8 mouse cellular contexts compared by ENCODE assay signal in genomic region chr17:8807345-8807744, GRCm38 (mm10).
DNase-seq lines count a peak whose midpoint lies in the region; ATAC-seq and TF ChIP-seq lines count a peak whose summit lies in the region.

No protein-coding gene starts in this region.

- ATAC-seq in forebrain, embryonic 12.5 days (ENCODE audit: low FRiP score): no peak
- no peak for ATAC-seq in forebrain, embryonic 15.5 days (replicated peaks)
- no peak for ATAC-seq in midbrain, embryonic 14.5 days (ENCODE audit: low FRiP score, low TSS enrichment)
- ATAC-seq in midbrain, embryonic 13.5 days: no peak
- peak; percentile 75 for ATAC-seq in erythroblast, adult 5-6 weeks (replicated peaks; ENCODE audit: low FRiP score, poor library complexity, severe bottlenecking)
- ATAC-seq in stomach, postnatal 0 days (ENCODE audit: low FRiP score, low TSS enrichment): no peak

- 51% methylated on average over 3 of the region's 3 CpGs for WGBS in forebrain, embryonic 12.5 days
- 38% methylated on average over 3 of the region's 3 CpGs for WGBS in forebrain, embryonic 15.5 days
- WGBS in midbrain, embryonic 14.5 days: 52% methylated on average over 3 of the region's 3 CpGs
- WGBS in midbrain, embryonic 13.5 days: 46% methylated on average over 3 of the region's 3 CpGs
- 54% methylated on average over 3 of the region's 3 CpGs for WGBS in stomach, postnatal 0 days

- peak; percentile 71 for DNase-seq in midbrain, embryonic 14.5 days
- no peak for DNase-seq in stomach, postnatal 0 days (ENCODE audit: low spot score)
- no peak for DNase-seq in spleen, adult 18-20 months
- DNase-seq in layer of hippocampus, adult 9-11 months: no peak

- H3K4me2 ChIP-seq in forebrain, embryonic 12.5 days: no peak overlapping the region
- H3K4me2 ChIP-seq in forebrain, embryonic 15.5 days (replicated peaks): no peak overlapping the region
- H3K4me2 ChIP-seq in midbrain, embryonic 14.5 days (ENCODE audit: low read length): no peak overlapping the region
- no peak overlapping the region for H3K4me2 ChIP-seq in midbrain, embryonic 13.5 days (replicated peaks)
- H3K4me2 ChIP-seq in stomach, postnatal 0 days (replicated peaks; ENCODE audit: low read depth): no peak overlapping the region

- H3K4me3 ChIP-seq in forebrain, embryonic 12.5 days (replicated peaks): no peak overlapping the region
- no peak overlapping the region for H3K4me3 ChIP-seq in forebrain, embryonic 15.5 days
- no peak overlapping the region for H3K4me3 ChIP-seq in midbrain, embryonic 14.5 days (replicated peaks; ENCODE audit: low read depth, low read length)
- no peak overlapping the region for H3K4me3 ChIP-seq in midbrain, embryonic 13.5 days (replicated peaks)
- H3K4me3 ChIP-seq in stomach, postnatal 0 days (ENCODE audit: low read depth, low read length): no peak overlapping the region

- TF ChIP-seq EP300 in stomach, postnatal 0 days (optimal IDR thresholded peaks at IDR 0.05): no peak

- TF ChIP-seq CTCF in stomach, postnatal 0 days (IDR thresholded peaks at IDR 0.05; ENCODE audit: low read depth): peak; percentile 80

- no peak overlapping the region for H3K9ac ChIP-seq in forebrain, embryonic 12.5 days
- no peak overlapping the region for H3K9ac ChIP-seq in forebrain, embryonic 15.5 days (replicated peaks)
- no peak overlapping the region for H3K9ac ChIP-seq in midbrain, embryonic 14.5 days (replicated peaks; ENCODE audit: low read length)
- no peak overlapping the region for H3K9ac ChIP-seq in midbrain, embryonic 13.5 days (replicated peaks)
- H3K9ac ChIP-seq in stomach, postnatal 0 days (ENCODE audit: low read length): no peak overlapping the region

- H3K27ac ChIP-seq in forebrain, embryonic 12.5 days: 0 out of 2 replicates have a peak overlapping the region, but pooled peaks have one; percentile 26
- no peak overlapping the region for H3K27ac ChIP-seq in forebrain, embryonic 15.5 days (replicated peaks)
- H3K27ac ChIP-seq in midbrain, embryonic 14.5 days (replicated peaks; ENCODE audit: low read depth, low read length): no peak overlapping the region
- H3K27ac ChIP-seq in midbrain, embryonic 13.5 days: no peak overlapping the region
- H3K27ac ChIP-seq in stomach, postnatal 0 days (replicated peaks): no peak overlapping the region

- H3K27me3 ChIP-seq in forebrain, embryonic 12.5 days: peaks cover 24% of the 10 kb centered on the region
- H3K27me3 ChIP-seq in forebrain, embryonic 15.5 days: no peaks in the 10 kb centered on the region
- H3K27me3 ChIP-seq in midbrain, embryonic 14.5 days (ENCODE audit: control insufficient read depth, insufficient read depth, low read length): no peaks in the 10 kb centered on the region
- peaks cover 15% of the 10 kb centered on the region for H3K27me3 ChIP-seq in midbrain, embryonic 13.5 days
- no peaks in the 10 kb centered on the region for H3K27me3 ChIP-seq in stomach, postnatal 0 days (ENCODE audit: control insufficient read depth, insufficient read depth, low read length)

- no peaks in the 10 kb centered on the region for H3K9me3 ChIP-seq in forebrain, embryonic 12.5 days
- H3K9me3 ChIP-seq in forebrain, embryonic 15.5 days: no peaks in the 10 kb centered on the region
- no peaks in the 10 kb centered on the region for H3K9me3 ChIP-seq in midbrain, embryonic 14.5 days (ENCODE audit: control insufficient read depth, low read length)
- no peaks in the 10 kb centered on the region for H3K9me3 ChIP-seq in midbrain, embryonic 13.5 days
- no peaks in the 10 kb centered on the region for H3K9me3 ChIP-seq in stomach, postnatal 0 days (ENCODE audit: control insufficient read depth, low read length)

- peaks cover 42% of the 10 kb centered on the region for H3K4me1 ChIP-seq in forebrain, embryonic 12.5 days
- H3K4me1 ChIP-seq in forebrain, embryonic 15.5 days: peaks cover 70% of the 10 kb centered on the region
- peaks cover 30% of the 10 kb centered on the region for H3K4me1 ChIP-seq in midbrain, embryonic 14.5 days (ENCODE audit: control insufficient read depth, insufficient read depth, low read length)
- H3K4me1 ChIP-seq in midbrain, embryonic 13.5 days (replicated peaks): peaks cover 45% of the 10 kb centered on the region
- H3K4me1 ChIP-seq in stomach, postnatal 0 days (replicated peaks; ENCODE audit: control insufficient read depth, insufficient read depth): 0 out of 2 replicates have a peak, but pooled peaks cover 2% of the 10 kb centered on the region

- H3K36me3 ChIP-seq in forebrain, embryonic 12.5 days (replicated peaks): no peaks in the 10 kb centered on the region
- H3K36me3 ChIP-seq in forebrain, embryonic 15.5 days: no peaks in the 10 kb centered on the region
- H3K36me3 ChIP-seq in midbrain, embryonic 14.5 days (ENCODE audit: control insufficient read depth, insufficient read depth, low read length): 0 out of 2 replicates have a peak, but pooled peaks cover 3% of the 10 kb centered on the region
- no peaks in the 10 kb centered on the region for H3K36me3 ChIP-seq in midbrain, embryonic 13.5 days
- no peaks in the 10 kb centered on the region for H3K36me3 ChIP-seq in stomach, postnatal 0 days (ENCODE audit: control insufficient read depth, insufficient read depth, low read length)
